8 mouse cellular contexts compared by ENCODE assay signal in the genomic region with DNA sequence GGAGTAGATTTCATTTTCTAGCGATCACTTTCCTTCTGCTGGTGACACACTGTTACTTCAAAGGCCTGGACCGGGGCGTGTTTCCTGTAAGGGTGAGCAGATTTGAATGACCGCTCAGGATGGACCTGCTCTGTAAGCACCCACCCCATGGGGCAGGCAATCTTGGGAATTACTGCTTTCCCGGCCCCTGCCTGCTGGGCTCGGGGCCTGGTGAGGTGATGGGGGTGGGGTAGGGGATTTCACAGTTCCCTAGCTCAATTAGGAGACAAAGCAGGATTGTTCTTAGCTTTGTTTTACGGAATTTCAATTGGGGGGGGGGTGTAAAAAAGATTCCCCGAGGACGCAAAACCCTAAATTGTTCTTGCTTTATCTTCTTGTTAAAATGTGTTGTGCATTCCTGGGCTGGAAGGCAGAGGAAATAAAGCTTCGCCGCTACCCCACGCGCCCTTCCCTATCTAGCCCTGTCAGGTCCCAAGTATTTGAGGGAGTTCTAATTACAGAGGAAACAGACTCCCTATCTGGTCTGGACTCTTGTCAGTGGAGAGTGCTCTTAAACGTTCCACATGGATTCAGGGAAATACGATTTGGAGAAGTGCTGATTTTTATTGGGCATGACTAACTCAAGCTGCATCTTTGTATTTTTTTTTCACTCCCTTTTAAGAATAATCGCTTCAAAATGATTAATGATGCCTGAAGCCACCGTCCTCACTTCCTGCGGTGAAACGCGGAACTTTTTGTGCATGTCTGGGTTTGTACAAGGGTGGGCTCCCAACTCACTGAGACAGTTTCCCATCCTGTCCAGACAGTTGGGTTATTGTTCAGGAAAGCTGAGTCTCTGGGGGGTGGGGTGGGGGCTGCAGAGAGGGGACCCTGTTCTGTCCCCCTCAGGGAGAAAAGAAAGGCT.
DNase-seq lines count a peak whose midpoint lies in the region; ATAC-seq and TF ChIP-seq lines count a peak whose summit lies in the region.

No protein-coding gene starts in this region.

- intact Hi-C loops in left cerebral cortex, postnatal 4 days (cut with DNase I) = loop anchor here (10.0 kb wide), 1 partner anchor 190 kb away; a partner anchor contains a TSS

- H3K9ac ChIP-seq in heart, postnatal 0 days (replicated peaks; ENCODE audit: low read depth, low read length) = peak overlapping the region; percentile 24; the same call in 1 of the 2 replicates
- 0 out of 2 replicates have a peak overlapping the region, but pooled peaks have one; percentile 31 for H3K9ac ChIP-seq in liver, embryonic 12.5 days

- peak; percentile 34; the same call in 1 of the 2 replicates for TF ChIP-seq EP300 in heart, postnatal 0 days (IDR thresholded peaks at IDR 0.05; ENCODE audit: low read depth)

- no peaks in the 10 kb centered on the region for H3K9me3 ChIP-seq in heart, postnatal 0 days (replicated peaks; ENCODE audit: control insufficient read depth, low read length)
- no peaks in the 10 kb centered on the region for H3K9me3 ChIP-seq in liver, embryonic 12.5 days (replicated peaks)

- peaks cover 43% of the 10 kb centered on the region for H3K27me3 ChIP-seq in heart, postnatal 0 days (ENCODE audit: control insufficient read depth, insufficient read depth, low read length)
- H3K27me3 ChIP-seq in liver, embryonic 12.5 days (replicated peaks) = peaks cover 85% of the 10 kb centered on the region

- TF ChIP-seq CTCF in heart, postnatal 0 days (IDR thresholded peaks at IDR 0.05; ENCODE audit: low read depth) = no peak

- peak overlapping the region; percentile 67 for H3K4me2 ChIP-seq in heart, postnatal 0 days (ENCODE audit: low read depth, low read length)
- peak overlapping the region; percentile 67 for H3K4me2 ChIP-seq in liver, embryonic 12.5 days

- ATAC-seq in heart, postnatal 0 days (ENCODE audit: insufficient read depth, low read depth) = peak; percentile 77
- no peak for ATAC-seq in liver, embryonic 12.5 days

- H3K4me1 ChIP-seq in heart, postnatal 0 days (ENCODE audit: control insufficient read depth, insufficient read depth) = peaks cover 18% of the 10 kb centered on the region
- H3K4me1 ChIP-seq in liver, embryonic 12.5 days = peaks cover 47% of the 10 kb centered on the region

- 9% methylated on average over 20 of the region's 20 CpGs for WGBS in heart, postnatal 0 days
- 5% methylated on average over 20 of the region's 20 CpGs for WGBS in liver, embryonic 12.5 days (ENCODE audit: insufficient replicate concordance)

- H3K36me3 ChIP-seq in heart, postnatal 0 days (replicated peaks; ENCODE audit: control insufficient read depth, insufficient read depth, low read length) = no peaks in the 10 kb centered on the region
- H3K36me3 ChIP-seq in liver, embryonic 12.5 days = no peaks in the 10 kb centered on the region

- H3K4me3 ChIP-seq in heart, postnatal 0 days (ENCODE audit: low read depth, low read length) = peak overlapping the region; percentile 40
- H3K4me3 ChIP-seq in liver, embryonic 12.5 days = peak overlapping the region; percentile 35

- H3K27ac ChIP-seq in heart, postnatal 0 days (ENCODE audit: low read depth) = peak overlapping the region; percentile 77
- peak overlapping the region; percentile 36; the same call in 1 of the 2 replicates for H3K27ac ChIP-seq in liver, embryonic 12.5 days

- DNase-seq in adrenal gland, adult 2 months = peak; percentile 26
- no peak for DNase-seq in adrenal gland, adult 8-10 months
- peak; percentile 74 for DNase-seq in embryo, embryonic 11 days
- peak; percentile 76 for DNase-seq in heart, postnatal 0 days (ENCODE audit: low spot score)
- DNase-seq in yolk sac, embryonic 10.5 days (ENCODE audit: low spot score) = peak; percentile 42
- no peak for DNase-seq in left cerebral cortex, adult 18-20 months (ENCODE audit: low spot score in 2 of 2)
- no peak for DNase-seq in left cerebral cortex, postnatal 4 days

Comparison
In these comparisons a context has a peak if more than half of its experiments do, and no peak if none do; other contexts are left out.
1. DNase-seq: peak in adrenal gland, adult 2 months (single experiment), embryo, embryonic 11 days (single experiment), heart, postnatal 0 days (single experiment) and yolk sac, embryonic 10.5 days (single experiment); none in adrenal gland, adult 8-10 months (single experiment), left cerebral cortex, adult 18-20 months (0 of 2) and left cerebral cortex, postnatal 4 days (single experiment).